14 mouse cellular contexts compared by ENCODE assay signal in the genomic region with DNA sequence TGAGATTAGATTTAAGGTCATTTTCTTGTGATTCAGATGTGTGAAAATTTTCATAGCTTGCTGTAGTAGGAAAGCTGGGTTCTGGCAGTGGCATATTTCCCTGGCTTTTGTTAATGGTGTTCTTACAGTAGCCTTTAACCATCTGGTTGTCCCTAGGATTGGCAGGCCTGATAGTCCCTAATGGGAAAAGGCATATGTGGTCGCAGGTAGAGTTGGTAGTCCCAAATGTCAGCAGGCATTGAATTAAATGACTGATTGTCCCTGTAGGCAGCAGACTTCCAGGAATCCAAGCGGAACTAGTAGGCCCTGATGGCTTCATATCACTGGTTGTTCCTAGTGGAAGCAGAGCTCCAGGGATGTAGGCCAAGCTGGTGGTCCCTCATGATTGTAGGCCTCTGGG.
"Had no signal": no experiment of that assay in that cellular context is flagged by ENCODE, and none has a peak within 500 bp of the region (broad histone marks: within the 10 kb centered on the region; RNA-seq: fewer than 3 reads in every experiment).

No protein-coding gene starts in this region.

- DNase-seq: kidney, adult 8-10 months; kidney, postnatal 10 days; kidney, postnatal 36 days; layer of hippocampus, postnatal 36 days; liver; lung, adult 18-20 months; lung, postnatal 10 days; lung, postnatal 36 days; right cerebral cortex, adult 18-20 months; right cerebral cortex, postnatal 14 days; right cerebral cortex, postnatal 4 days; thymus, adult 2 months; thymus, postnatal 14 days; thymus, postnatal 4 days had no signal
